Mouse (Mus musculus): ENCODE measurements around the gene Cd2bp2. TPM values are rescaled to one million over a fixed set of nuclear protein-coding genes. Genes with fewer than 3 reads are reported as not detected.

Cd2bp2 gene
- polyA plus RNA-seq (2015; fragmentation: Nextera tagmentation; extraction: Ambion mirVana): 59.5 and 62.0 TPM in 2 replicates

- peak; percentile 98 for DNase-seq (ENCODE audit: low spot score)
Observed at GRCm38 (mm10) chr7:127195544-127196295, at the start of gene Cd2bp2. Cd2bp2 (minus strand) TSS chr7:127196050.

- DNase-seq (ENCODE audit: low spot score): no peak
Observed at GRCm38 (mm10) chr7:127244658-127245510, 49.0 kb upstream of the Cd2bp2 start.

GRCm38 (mm10) chr7:127243870-127244657 is 48.2 kb upstream of the Cd2bp2 start, which contains the start of gene Zfp771:
Zfp771 (plus strand) TSS chr7:127244274.
- peak; percentile 92 for DNase-seq (ENCODE audit: low spot score)

- DNase-seq (ENCODE audit: low spot score): no peak
Observed at GRCm38 (mm10) chr7:127243361-127243867, 47.6 kb upstream of the Cd2bp2 start.

GRCm38 (mm10) chr7:127234777-127235176 is 38.9 kb upstream of the Cd2bp2 start:
- no peak for DNase-seq (ENCODE audit: low spot score)

- no peak for DNase-seq (ENCODE audit: low spot score)
Observed at GRCm38 (mm10) chr7:127233765-127234164, 37.9 kb upstream of the Cd2bp2 start.

GRCm38 (mm10) chr7:127233368-127233749 is 37.5 kb upstream of the Cd2bp2 start:
- no peak for DNase-seq (ENCODE audit: low spot score)

GRCm38 (mm10) chr7:127232622-127233367 is 36.9 kb upstream of the Cd2bp2 start, which contains the start of the genes Zfp553 and Sept1:
Zfp553 (plus strand) TSS chr7:127233061.
Sept1 (minus strand) TSS chr7:127233130.
- peak; percentile 87 for DNase-seq (ENCODE audit: low spot score)

GRCm38 (mm10) chr7:127231826-127232621 is 36.2 kb upstream of the Cd2bp2 start:
- DNase-seq (ENCODE audit: low spot score): no peak

GRCm38 (mm10) chr7:127231376-127231775 is 35.5 kb upstream of the Cd2bp2 start:
- DNase-seq (ENCODE audit: low spot score): no peak

GRCm38 (mm10) chr7:127228615-127229303 is 32.9 kb upstream of the Cd2bp2 start:
- DNase-seq (ENCODE audit: low spot score): peak; percentile 90

GRCm38 (mm10) chr7:127225147-127225995 is 29.5 kb upstream of the Cd2bp2 start:
- DNase-seq (ENCODE audit: low spot score): no peak

GRCm38 (mm10) chr7:127224616-127225015 is 28.8 kb upstream of the Cd2bp2 start:
- DNase-seq (ENCODE audit: low spot score): no peak

GRCm38 (mm10) chr7:127223515-127224478 is 27.9 kb upstream of the Cd2bp2 start:
- no peak for DNase-seq (ENCODE audit: low spot score)

GRCm38 (mm10) chr7:127223106-127223505 is 27.3 kb upstream of the Cd2bp2 start:
- DNase-seq (ENCODE audit: low spot score): no peak

GRCm38 (mm10) chr7:127220440-127220839 is 24.6 kb upstream of the Cd2bp2 start:
- DNase-seq (ENCODE audit: low spot score): peak; percentile 58

GRCm38 (mm10) chr7:127218670-127219069 is 22.8 kb upstream of the Cd2bp2 start:
- no peak for DNase-seq (ENCODE audit: low spot score)

All from thymus, postnatal 0 days (tissue).